Mouse (Mus musculus) intestine, embryonic 16.5 days (tissue): ENCODE results near the gene Tmem171. TPM values are rescaled to one million over a fixed set of nuclear protein-coding genes. Genes with fewer than 3 reads are reported as not detected.

Experiments used
- ATAC-seq: fragments of 200-750 bp; cut with Nextera tagmentation; 2 replicates; pipeline ENCODE4 v1.8.0; 2017; ENCODE audit warnings: moderate TSS enrichment, moderate library complexity
- H3K27ac ChIP-seq: fragments of 300-500 bp; sonication (generic); 2 replicates; pipeline ENCODE4 v1.5.1; 2014; ENCODE audit warnings: mild to moderate bottlenecking, low read length
- H3K27me3 ChIP-seq: fragments of 300-500 bp; sonication (generic); replicated peaks from 2 replicates; pipeline ENCODE4 v1.6.1; 2014; ENCODE audit warnings: low read length, control low read depth, mixed read lengths; ENCODE audit not compliant: control insufficient read depth, insufficient read depth
- H3K36me3 ChIP-seq: fragments of 300-500 bp; sonication (generic); 2 replicates; pipeline ENCODE4 v1.6.1; 2014; ENCODE audit warnings: low read length, control low read depth; ENCODE audit not compliant: control insufficient read depth, insufficient read depth
- H3K4me1 ChIP-seq: fragments of 300-500 bp; sonication (generic); 2 replicates; pipeline ENCODE4 v1.6.1; 2014; ENCODE audit warnings: low read length, control low read depth, mixed read lengths; ENCODE audit not compliant: control insufficient read depth, insufficient read depth
- H3K4me2 ChIP-seq: fragments of 300-500 bp; sonication (generic); 2 replicates; pipeline ENCODE4 v1.6.1; 2014; ENCODE audit warnings: low read depth, low read length, control low read depth
- H3K4me3 ChIP-seq: fragments of 300-500 bp; sonication (generic); 2 replicates; pipeline ENCODE4 v1.5.1; 2014; ENCODE audit warnings: mild to moderate bottlenecking, low read length
- H3K9ac ChIP-seq: fragments of 300-500 bp; sonication (generic); 2 replicates; pipeline ENCODE4 v1.6.1; 2014; ENCODE audit warnings: low read depth, low read length
- H3K9me3 ChIP-seq: fragments of 300-500 bp; sonication (generic); 2 replicates; pipeline ENCODE4 v1.6.1; 2016; ENCODE audit warnings: low read length, control low read depth; ENCODE audit not compliant: control insufficient read depth
- WGBS: fragments of 180-500 bp; shearing (Covaris S2); extraction: QIAGEN DNeasy Blood & Tissue Kit; methylation state at CpG from one replicate; pipeline ENCODE4 v1.1.7; 2014; 5-methylcytosine and 5-hydroxymethylcytosine counted together
- polyA plus RNA-seq: library from polyadenylated mRNA; unstranded; fragments of >200 nt; fragmentation: Nextera tagmentation; extraction: Ambion mirVana; gene quantifications from 2 replicates; pipeline ENCODE4 v1.2.1, GENCODE M21; 2015

Gene Tmem171
- polyA plus RNA-seq, 1 experiment from 2014 or later = 36.4 TPM

- no peak for ATAC-seq
- no peak overlapping the region for H3K4me3 ChIP-seq
- WGBS = 81% methylated on average over 8 of the region's 8 CpGs
Measured at GRCm38 (mm10) chr13:98716176-98716575, 21.5 kb upstream of the Tmem171 start.

GRCm38 (mm10) chr13:98715443-98715990, 20.9 kb upstream of the Tmem171 start:
- peak; percentile 78; the same call in 1 of the 2 replicates for ATAC-seq
- WGBS = 56% methylated on average over 6 of the region's 6 CpGs
- H3K9me3 ChIP-seq = no peaks in the 10 kb centered on the region
- no peak overlapping the region for H3K9ac ChIP-seq
- H3K27ac ChIP-seq = no peak overlapping the region
- H3K36me3 ChIP-seq = no peaks in the 10 kb centered on the region
- no peak overlapping the region for H3K4me2 ChIP-seq
- no peaks in the 10 kb centered on the region for H3K4me1 ChIP-seq
- H3K27me3 ChIP-seq = no peaks in the 10 kb centered on the region
- no peak overlapping the region for H3K4me3 ChIP-seq

More at GRCm38 (mm10) chr13:98716176-98716575, 21.5 kb upstream of the Tmem171 start:
- Histone ChIP-seq H3K27ac (no peak overlapping the region), H3K27me3 (no peaks in the 10 kb centered on the region), H3K36me3 (no peaks in the 10 kb centered on the region), H3K4me2 (no peak overlapping the region), H3K9me3 (no peaks in the 10 kb centered on the region), H3K9ac (no peak overlapping the region), H3K4me1 (no peaks in the 10 kb centered on the region)

- Histone ChIP-seq H3K9me3 (no peaks in the 10 kb centered on the region), H3K9ac (no peak overlapping the region), H3K4me2 (no peak overlapping the region), H3K4me3 (no peak overlapping the region), H3K4me1 (no peaks in the 10 kb centered on the region), H3K27me3 (no peaks in the 10 kb centered on the region), H3K36me3 (no peaks in the 10 kb centered on the region), H3K27ac (no peak overlapping the region)
- 94% methylated on average over 1 of the region's 1 CpGs for WGBS
- no peak for ATAC-seq
Measured at GRCm38 (mm10) chr13:98710655-98711054, 16.0 kb upstream of the Tmem171 start.

GRCm38 (mm10) chr13:98710236-98710635, 15.6 kb upstream of the Tmem171 start:
- 68% methylated on average over 8 of the region's 8 CpGs for WGBS
- no peak overlapping the region for H3K9ac ChIP-seq

GRCm38 (mm10) chr13:98705501-98705900, 10.9 kb upstream of the Tmem171 start:
- no peaks in the 10 kb centered on the region for H3K9me3 ChIP-seq
- no peak overlapping the region for H3K27ac ChIP-seq
- no peak overlapping the region for H3K9ac ChIP-seq
- H3K4me1 ChIP-seq = peaks cover 7% of the 10 kb centered on the region
- ATAC-seq = no peak
- no peaks in the 10 kb centered on the region for H3K27me3 ChIP-seq
- H3K36me3 ChIP-seq = no peaks in the 10 kb centered on the region
- H3K4me2 ChIP-seq = no peak overlapping the region
- 77% methylated on average over 4 of the region's 4 CpGs for WGBS
- H3K4me3 ChIP-seq = no peak overlapping the region

More at GRCm38 (mm10) chr13:98710236-98710635, 15.6 kb upstream of the Tmem171 start:
- H3K36me3 ChIP-seq = no peaks in the 10 kb centered on the region
- no peak overlapping the region for H3K4me2 ChIP-seq
- no peaks in the 10 kb centered on the region for H3K9me3 ChIP-seq
- H3K4me3 ChIP-seq = no peak overlapping the region
- H3K4me1 ChIP-seq = no peaks in the 10 kb centered on the region
- ATAC-seq = no peak
- no peak overlapping the region for H3K27ac ChIP-seq
- no peaks in the 10 kb centered on the region for H3K27me3 ChIP-seq

GRCm38 (mm10) chr13:98703786-98704185, 9.2 kb upstream of the Tmem171 start:
- 68% methylated on average over 8 of the region's 8 CpGs for WGBS
- no peak overlapping the region for H3K4me2 ChIP-seq
- ATAC-seq = no peak

GRCm38 (mm10) chr13:98702361-98702760, 7.7 kb upstream of the Tmem171 start:
- WGBS = 89% methylated on average over 8 of the region's 8 CpGs
- no peaks in the 10 kb centered on the region for H3K27me3 ChIP-seq
- no peak for ATAC-seq
- H3K27ac ChIP-seq = no peak overlapping the region
- peaks cover 11% of the 10 kb centered on the region for H3K4me1 ChIP-seq
- H3K4me3 ChIP-seq = no peak overlapping the region
- H3K9me3 ChIP-seq = no peaks in the 10 kb centered on the region
- no peak overlapping the region for H3K4me2 ChIP-seq
- no peak overlapping the region for H3K9ac ChIP-seq
- H3K36me3 ChIP-seq = no peaks in the 10 kb centered on the region

More at GRCm38 (mm10) chr13:98703786-98704185, 9.2 kb upstream of the Tmem171 start:
- H3K9ac ChIP-seq = no peak overlapping the region
- no peak overlapping the region for H3K27ac ChIP-seq
- H3K9me3 ChIP-seq = no peaks in the 10 kb centered on the region
- peaks cover 11% of the 10 kb centered on the region for H3K4me1 ChIP-seq
- H3K27me3 ChIP-seq = no peaks in the 10 kb centered on the region
- H3K4me3 ChIP-seq = no peak overlapping the region
- no peaks in the 10 kb centered on the region for H3K36me3 ChIP-seq

GRCm38 (mm10) chr13:98701309-98701675, 6.7 kb upstream of the Tmem171 start:
- Histone ChIP-seq H3K36me3 (no peaks in the 10 kb centered on the region), H3K9me3 (no peaks in the 10 kb centered on the region), H3K4me2 (no peak overlapping the region), H3K4me1 (peaks cover 11% of the 10 kb centered on the region), H3K4me3 (no peak overlapping the region), H3K9ac (no peak overlapping the region), H3K27me3 (no peaks in the 10 kb centered on the region), H3K27ac (peak overlapping the region; percentile 91)
- WGBS = 67% methylated on average over 5 of the region's 5 CpGs
- no peak for ATAC-seq

GRCm38 (mm10) chr13:98700661-98701308, 6.2 kb upstream of the Tmem171 start:
- Histone ChIP-seq H3K36me3 (no peaks in the 10 kb centered on the region), H3K9ac (peak overlapping the region; percentile 31; the same call in 1 of the 2 replicates), H3K9me3 (no peaks in the 10 kb centered on the region), H3K27me3 (no peaks in the 10 kb centered on the region), H3K4me2 (peak overlapping the region; percentile 5; the same call in 1 of the 2 replicates), H3K4me1 (peaks cover 11% of the 10 kb centered on the region), H3K4me3 (no peak overlapping the region), H3K27ac (peak overlapping the region; percentile 91)
- WGBS = 37% methylated on average over 10 of the region's 10 CpGs
- ATAC-seq = peak; percentile 21
